Mouse (Mus musculus): ENCODE results near the gene Csdc2. TPM values are rescaled to one million over a fixed set of nuclear protein-coding genes. Genes with fewer than 3 reads are reported as not detected.

The Csdc2 gene
- polyA plus RNA-seq, 1 experiment from 2014 or later: 11.8 TPM

GRCm38 (mm10) chr15:81937098-81937972 lies 776 bp downstream of the Csdc2 start:
- Histone ChIP-seq H3K4me2 (peak overlapping the region; percentile 70), H3K36me3 (ENCODE audit: insufficient read depth) (no peaks in the 10 kb centered on the region), H3K9ac (peak overlapping the region; percentile 52), H3K27me3 (ENCODE audit: insufficient read depth, low read length) (no peaks in the 10 kb centered on the region), H3K4me1 (ENCODE audit: insufficient read depth) (peaks cover 12% of the 10 kb centered on the region), H3K4me3 (ENCODE audit: low read depth, low read length) (peak overlapping the region; percentile 43), H3K27ac (ENCODE audit: low read depth) (peak overlapping the region; percentile 59), H3K9me3 (ENCODE audit: low read depth, low read length) (no peaks in the 10 kb centered on the region)
- TF ChIP-seq CTCF (IDR thresholded peaks at IDR 0.05; ENCODE audit: low read depth): no peak
- WGBS: 9% methylated on average over 19 of the region's 19 CpGs
- DNase-seq (peak; percentile 54), ATAC-seq (ENCODE audit: insufficient read depth) (peak; percentile 33; the same call in 1 of the 2 replicates)

DNA sequence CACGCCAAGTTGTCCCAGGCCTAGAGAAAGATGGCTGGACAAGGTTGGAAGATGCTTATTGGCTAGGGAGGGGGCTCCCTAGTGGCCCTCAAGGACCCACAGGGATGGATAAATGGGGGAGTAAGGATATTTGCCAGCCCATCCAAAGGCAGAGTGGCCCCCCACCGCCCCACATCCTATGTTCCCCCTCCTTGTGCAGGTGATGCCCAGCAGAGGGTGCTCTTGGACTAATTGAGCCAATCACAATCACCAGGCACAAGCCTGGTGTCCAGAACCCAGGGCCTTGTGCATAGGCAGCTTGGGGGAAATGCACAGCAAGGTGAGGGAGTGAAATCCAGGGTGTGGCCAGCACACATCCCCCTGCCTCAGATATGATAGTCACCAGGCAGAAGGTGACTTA lies 1.7 kb downstream of the Csdc2 start:
- no peak overlapping the region for H3K27ac ChIP-seq (ENCODE audit: low read depth)
- peaks cover 12% of the 10 kb centered on the region for H3K4me1 ChIP-seq (ENCODE audit: insufficient read depth)
- H3K9me3 ChIP-seq (ENCODE audit: low read depth, low read length): no peaks in the 10 kb centered on the region
- DNase-seq (peak; percentile 58), ATAC-seq (ENCODE audit: insufficient read depth) (no peak)
- 27% methylated on average over 2 of the region's 2 CpGs for WGBS
- no peak overlapping the region for H3K4me3 ChIP-seq (ENCODE audit: low read depth, low read length)
- H3K36me3 ChIP-seq (ENCODE audit: insufficient read depth): no peaks in the 10 kb centered on the region
- H3K9ac ChIP-seq: no peak overlapping the region
- peak overlapping the region; percentile 70; the same call in 1 of the 2 replicates for H3K4me2 ChIP-seq
- peak; percentile 74 for TF ChIP-seq CTCF (IDR thresholded peaks at IDR 0.05; ENCODE audit: low read depth)
- no peaks in the 10 kb centered on the region for H3K27me3 ChIP-seq (ENCODE audit: insufficient read depth, low read length)

GRCm38 (mm10) chr15:81939157-81939715 lies 2.7 kb downstream of the Csdc2 start:
- 85% methylated on average over 10 of the region's 10 CpGs for WGBS
- H3K36me3 ChIP-seq (ENCODE audit: insufficient read depth): no peaks in the 10 kb centered on the region
- H3K27ac ChIP-seq (ENCODE audit: low read depth): no peak overlapping the region
- no peak for TF ChIP-seq CTCF (IDR thresholded peaks at IDR 0.05; ENCODE audit: low read depth)
- no peak overlapping the region for H3K9ac ChIP-seq
- DNase-seq (no peak), ATAC-seq (ENCODE audit: insufficient read depth) (no peak)
- H3K9me3 ChIP-seq (ENCODE audit: low read depth, low read length): no peaks in the 10 kb centered on the region
- H3K4me3 ChIP-seq (ENCODE audit: low read depth, low read length): no peak overlapping the region
- no peaks in the 10 kb centered on the region for H3K27me3 ChIP-seq (ENCODE audit: insufficient read depth, low read length)
- H3K4me2 ChIP-seq: no peak overlapping the region
- peaks cover 12% of the 10 kb centered on the region for H3K4me1 ChIP-seq (ENCODE audit: insufficient read depth)

DNA sequence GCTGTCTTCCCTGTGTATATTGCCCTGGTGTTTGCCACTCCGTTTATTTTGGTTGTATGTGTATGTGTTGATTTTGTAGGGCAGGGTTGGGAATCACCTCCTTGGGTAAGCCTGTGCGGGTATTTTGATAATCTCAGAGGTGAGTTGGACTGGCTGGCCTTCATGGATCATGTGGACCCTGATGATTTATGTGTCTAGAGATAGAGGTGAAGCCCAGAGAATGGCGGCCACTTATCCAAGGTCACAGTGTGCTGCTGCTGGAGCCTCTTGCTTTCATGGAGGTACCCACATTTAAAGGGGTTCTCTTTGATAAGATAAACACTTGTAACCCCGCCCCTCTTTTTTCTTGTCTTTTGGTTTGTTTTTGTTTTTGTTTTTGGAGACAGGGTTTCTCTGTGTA lies 3.2 kb downstream of the Csdc2 start:
- H3K27ac ChIP-seq (ENCODE audit: low read depth): no peak overlapping the region
- H3K9ac ChIP-seq: no peak overlapping the region
- no peak for ATAC-seq (ENCODE audit: insufficient read depth)
- H3K4me2 ChIP-seq: no peak overlapping the region
- no peak overlapping the region for H3K4me3 ChIP-seq (ENCODE audit: low read depth, low read length)
- no peaks in the 10 kb centered on the region for H3K36me3 ChIP-seq (ENCODE audit: insufficient read depth)
- TF ChIP-seq CTCF (IDR thresholded peaks at IDR 0.05; ENCODE audit: low read depth): no peak
- no peaks in the 10 kb centered on the region for H3K9me3 ChIP-seq (ENCODE audit: low read depth, low read length)
- H3K27me3 ChIP-seq (ENCODE audit: insufficient read depth, low read length): no peaks in the 10 kb centered on the region
- H3K4me1 ChIP-seq (ENCODE audit: insufficient read depth): peaks cover 12% of the 10 kb centered on the region
- WGBS: 69% methylated on average over 4 of the region's 4 CpGs
- DNase-seq: no peak

- H3K4me1 ChIP-seq (ENCODE audit: insufficient read depth): peaks cover 12% of the 10 kb centered on the region
- H3K9ac ChIP-seq: no peak overlapping the region
- no peak for DNase-seq
- no peaks in the 10 kb centered on the region for H3K9me3 ChIP-seq (ENCODE audit: low read depth, low read length)
- no peak overlapping the region for H3K27ac ChIP-seq (ENCODE audit: low read depth)
- WGBS: 86% methylated on average over 5 of the region's 5 CpGs
- ATAC-seq (ENCODE audit: insufficient read depth): no peak
- H3K4me2 ChIP-seq: no peak overlapping the region
- no peak overlapping the region for H3K4me3 ChIP-seq (ENCODE audit: low read depth, low read length)
- no peaks in the 10 kb centered on the region for H3K27me3 ChIP-seq (ENCODE audit: insufficient read depth, low read length)
- no peak for TF ChIP-seq CTCF (IDR thresholded peaks at IDR 0.05; ENCODE audit: low read depth)
- no peaks in the 10 kb centered on the region for H3K36me3 ChIP-seq (ENCODE audit: insufficient read depth)
These were observed 3.7 kb downstream of the Csdc2 start for GRCm38 (mm10) chr15:81940219-81940618.

GRCm38 (mm10) chr15:81941010-81941409 lies 4.5 kb downstream of the Csdc2 start:
- peaks cover 11% of the 10 kb centered on the region for H3K4me1 ChIP-seq (ENCODE audit: insufficient read depth)
- no peak overlapping the region for H3K9ac ChIP-seq
- no peak overlapping the region for H3K27ac ChIP-seq (ENCODE audit: low read depth)
- H3K4me3 ChIP-seq (ENCODE audit: low read depth, low read length): no peak overlapping the region
- ATAC-seq (ENCODE audit: insufficient read depth) (no peak), DNase-seq (no peak)
- H3K36me3 ChIP-seq (ENCODE audit: insufficient read depth): no peaks in the 10 kb centered on the region
- H3K4me2 ChIP-seq: no peak overlapping the region
- no peak; the same call in 1 of the 2 replicates for TF ChIP-seq CTCF (IDR thresholded peaks at IDR 0.05; ENCODE audit: low read depth)
- no peaks in the 10 kb centered on the region for H3K9me3 ChIP-seq (ENCODE audit: low read depth, low read length)
- H3K27me3 ChIP-seq (ENCODE audit: insufficient read depth, low read length): no peaks in the 10 kb centered on the region
- 86% methylated on average over 2 of the region's 2 CpGs for WGBS

DNA sequence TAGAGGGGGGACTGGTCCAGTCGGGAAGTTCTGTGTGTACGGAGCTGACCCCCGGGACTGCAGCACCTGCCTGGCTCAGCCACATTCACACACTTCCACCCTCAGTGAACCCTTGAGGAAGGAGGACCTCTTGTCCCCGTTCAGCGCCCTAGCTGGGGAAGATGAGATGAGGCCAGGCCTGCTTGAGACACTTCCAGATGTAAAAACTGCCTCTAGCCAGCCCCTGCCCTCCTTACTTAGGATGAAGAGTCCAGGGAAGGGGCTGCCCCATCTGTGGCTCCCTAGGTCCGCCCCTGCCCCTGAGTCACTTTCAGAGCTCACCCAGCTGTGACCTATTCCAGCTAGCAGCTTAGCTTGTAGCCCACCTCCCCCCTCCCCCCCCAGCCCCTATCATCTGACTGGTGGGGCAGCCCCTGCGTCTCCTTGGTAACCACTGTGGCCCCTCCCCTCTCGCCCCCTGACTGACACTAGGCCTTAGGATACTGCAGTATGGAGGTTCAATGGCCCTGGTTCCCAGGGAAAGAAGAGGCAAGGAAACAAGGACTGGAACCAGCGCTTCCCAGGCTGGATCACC lies 6.7 kb downstream of the Csdc2 start:
- no peak for ATAC-seq (ENCODE audit: insufficient read depth)
- no peak for TF ChIP-seq CTCF (IDR thresholded peaks at IDR 0.05; ENCODE audit: low read depth)
- no peaks in the 10 kb centered on the region for H3K9me3 ChIP-seq (ENCODE audit: low read depth, low read length)
- H3K4me2 ChIP-seq: no peak overlapping the region
- 16% methylated on average over 9 of the region's 9 CpGs for WGBS
- H3K27me3 ChIP-seq (ENCODE audit: insufficient read depth, low read length): no peaks in the 10 kb centered on the region
- no peak overlapping the region for H3K9ac ChIP-seq
- DNase-seq: no peak
- no peak overlapping the region for H3K4me3 ChIP-seq (ENCODE audit: low read depth, low read length)
- H3K36me3 ChIP-seq (ENCODE audit: insufficient read depth): no peaks in the 10 kb centered on the region
- H3K27ac ChIP-seq (ENCODE audit: low read depth): no peak overlapping the region
- no peaks in the 10 kb centered on the region for H3K4me1 ChIP-seq (ENCODE audit: insufficient read depth)

Measured in lung, embryonic 14.5 days (tissue).